Mouse (Mus musculus) hindbrain, embryonic 14.5 days (tissue): ENCODE measurements around the gene Hsf2bp. TPM values are rescaled to one million over a fixed set of nuclear protein-coding genes. Genes with fewer than 3 reads are reported as not detected.

ENCODE experiments used
- ATAC-seq: fragments of 200-750 bp; cut with Nextera tagmentation; 2 replicates; pipeline ENCODE4 v1.8.0; 2017; ENCODE audit warnings: moderate number of reproducible peaks, mild to moderate bottlenecking, moderate TSS enrichment, moderate library complexity; ENCODE audit not compliant: low FRiP score
- DNase-seq: peaks from one replicate; pipeline ENCODE4 v3.0.0-alpha.2; 2015; ENCODE audit warnings: low spot score
- H3K27ac ChIP-seq: fragments of 300-500 bp; sonication (generic); 2 replicates; pipeline ENCODE4 v1.5.1; 2014; ENCODE audit warnings: mild to moderate bottlenecking, moderate library complexity
- H3K27me3 ChIP-seq: fragments of 300-500 bp; sonication (generic); 2 replicates; pipeline ENCODE4 v1.6.1; 2014; ENCODE audit warnings: mild to moderate bottlenecking, low read length, mixed read lengths; ENCODE audit not compliant: control insufficient read depth, insufficient read depth
- H3K36me3 ChIP-seq: fragments of 300-500 bp; sonication (generic); replicated peaks from 2 replicates; pipeline ENCODE4 v1.6.1; 2014; ENCODE audit not compliant: control insufficient read depth, insufficient read depth
- H3K4me1 ChIP-seq: fragments of 300-500 bp; sonication (generic); replicated peaks from 2 replicates; pipeline ENCODE4 v1.6.1; 2014; ENCODE audit warnings: antibody characterized with exemption, low read length, mixed read lengths; ENCODE audit not compliant: control insufficient read depth, insufficient read depth
- H3K4me2 ChIP-seq: fragments of 300-500 bp; sonication (generic); replicated peaks from 2 replicates; pipeline ENCODE4 v1.6.1; 2014; ENCODE audit warnings: mild to moderate bottlenecking, moderate library complexity
- H3K4me3 ChIP-seq: fragments of 300-500 bp; sonication (generic); replicated peaks from 2 replicates; pipeline ENCODE4 v1.5.1; 2014; ENCODE audit warnings: mild to moderate bottlenecking, low read length
- H3K9ac ChIP-seq: fragments of 300-500 bp; sonication (generic); 2 replicates; pipeline ENCODE4 v1.6.1; 2014
- H3K9me3 ChIP-seq: fragments of 300-500 bp; sonication (generic); 2 replicates; pipeline ENCODE4 v1.6.1; 2016; ENCODE audit warnings: low read length; ENCODE audit not compliant: control insufficient read depth
- WGBS: fragments of 180-500 bp; shearing (Covaris S2); extraction: QIAGEN DNeasy Blood & Tissue Kit; methylation state at CpG from one replicate; pipeline ENCODE4 v1.1.7; 2014; 5-methylcytosine and 5-hydroxymethylcytosine counted together
- polyA plus RNA-seq: library from polyadenylated mRNA; unstranded; fragments of >200 nt; fragmentation: Nextera tagmentation; extraction: Ambion mirVana; gene quantifications from 2 replicates; pipeline ENCODE4 v1.2.1, GENCODE M21; 2014

Gene Hsf2bp
- polyA plus RNA-seq, 1 experiment from 2014 or later = 0.82 TPM

GRCm38 (mm10) chr17:31998351-31998750, 37.8 kb downstream of the Hsf2bp start:
- H3K9me3 ChIP-seq = no peaks in the 10 kb centered on the region
- no peak overlapping the region for H3K9ac ChIP-seq
- no peak overlapping the region for H3K27ac ChIP-seq
- no peak overlapping the region for H3K4me2 ChIP-seq
- ATAC-seq (no peak), DNase-seq (no peak)
- no peaks in the 10 kb centered on the region for H3K4me1 ChIP-seq
- no peaks in the 10 kb centered on the region for H3K36me3 ChIP-seq
- H3K27me3 ChIP-seq = no peaks in the 10 kb centered on the region
- WGBS = 94% methylated on average over 1 of the region's 1 CpGs
- H3K4me3 ChIP-seq = no peak overlapping the region

- H3K9me3 ChIP-seq = no peaks in the 10 kb centered on the region
- no peaks in the 10 kb centered on the region for H3K27me3 ChIP-seq
- H3K27ac ChIP-seq = no peak overlapping the region
- no peaks in the 10 kb centered on the region for H3K4me1 ChIP-seq
- H3K36me3 ChIP-seq = no peaks in the 10 kb centered on the region
- H3K4me3 ChIP-seq = no peak overlapping the region
- DNase-seq (no peak), ATAC-seq (no peak)
- 71% methylated on average over 4 of the region's 4 CpGs for WGBS
- no peak overlapping the region for H3K9ac ChIP-seq
- H3K4me2 ChIP-seq = no peak overlapping the region
Measured at GRCm38 (mm10) chr17:31996331-31996730, 39.8 kb downstream of the Hsf2bp start.

- no peak overlapping the region for H3K4me2 ChIP-seq
- H3K9ac ChIP-seq = no peak overlapping the region
- no peaks in the 10 kb centered on the region for H3K36me3 ChIP-seq
- H3K27me3 ChIP-seq = no peaks in the 10 kb centered on the region
- no peak overlapping the region for H3K4me3 ChIP-seq
- no peak overlapping the region for H3K27ac ChIP-seq
- WGBS = 90% methylated on average over 2 of the region's 2 CpGs
- H3K9me3 ChIP-seq = no peaks in the 10 kb centered on the region
- no peak for DNase-seq
- no peak for ATAC-seq
- H3K4me1 ChIP-seq = no peaks in the 10 kb centered on the region
Measured at GRCm38 (mm10) chr17:31995784-31996183, 40.4 kb downstream of the Hsf2bp start.

- Histone ChIP-seq H3K9ac (no peak overlapping the region), H3K4me1 (no peaks in the 10 kb centered on the region), H3K27me3 (no peaks in the 10 kb centered on the region), H3K36me3 (no peaks in the 10 kb centered on the region), H3K27ac (no peak overlapping the region), H3K9me3 (no peaks in the 10 kb centered on the region), H3K4me3 (no peak overlapping the region), H3K4me2 (no peak overlapping the region)
- ATAC-seq (no peak), DNase-seq (no peak)
Measured at GRCm38 (mm10) chr17:31994132-31994531, 42.0 kb downstream of the Hsf2bp start.

- Histone ChIP-seq H3K4me3 (no peak overlapping the region), H3K36me3 (no peaks in the 10 kb centered on the region), H3K9ac (no peak overlapping the region), H3K27me3 (no peaks in the 10 kb centered on the region), H3K4me2 (no peak overlapping the region), H3K27ac (no peak overlapping the region), H3K4me1 (no peaks in the 10 kb centered on the region), H3K9me3 (no peaks in the 10 kb centered on the region)
- ATAC-seq (no peak), DNase-seq (no peak)
- 93% methylated on average over 1 of the region's 1 CpGs for WGBS
Measured at GRCm38 (mm10) chr17:31993354-31993753, 42.8 kb downstream of the Hsf2bp start.

- no peak overlapping the region for H3K4me3 ChIP-seq
- H3K4me1 ChIP-seq = no peaks in the 10 kb centered on the region
- H3K4me2 ChIP-seq = no peak overlapping the region
- H3K27ac ChIP-seq = no peak overlapping the region
- no peak for DNase-seq
- H3K27me3 ChIP-seq = no peaks in the 10 kb centered on the region
- H3K9me3 ChIP-seq = no peaks in the 10 kb centered on the region
- H3K9ac ChIP-seq = no peak overlapping the region
- WGBS = 65% methylated on average over 2 of the region's 2 CpGs
- no peaks in the 10 kb centered on the region for H3K36me3 ChIP-seq
- ATAC-seq = no peak
Measured at GRCm38 (mm10) chr17:31992004-31992403, 44.1 kb downstream of the Hsf2bp start.

GRCm38 (mm10) chr17:31989035-31989434, 47.1 kb downstream of the Hsf2bp start:
- H3K27me3 ChIP-seq = no peaks in the 10 kb centered on the region

GRCm38 (mm10) chr17:31986915-31987314, 49.2 kb downstream of the Hsf2bp start:
- Histone ChIP-seq H3K27me3 (no peaks in the 10 kb centered on the region), H3K4me1 (no peaks in the 10 kb centered on the region), H3K4me2 (no peak overlapping the region), H3K4me3 (no peak overlapping the region), H3K9me3 (no peaks in the 10 kb centered on the region), H3K27ac (no peak overlapping the region), H3K36me3 (no peaks in the 10 kb centered on the region), H3K9ac (no peak overlapping the region)
- no peak for ATAC-seq
- DNase-seq = no peak
- WGBS = 89% methylated on average over 1 of the region's 1 CpGs

More at GRCm38 (mm10) chr17:31989035-31989434, 47.1 kb downstream of the Hsf2bp start:
- Histone ChIP-seq H3K4me2 (no peak overlapping the region), H3K9me3 (no peaks in the 10 kb centered on the region), H3K4me1 (no peaks in the 10 kb centered on the region), H3K36me3 (no peaks in the 10 kb centered on the region), H3K9ac (no peak overlapping the region), H3K4me3 (no peak overlapping the region), H3K27ac (no peak overlapping the region)
- WGBS = 93% methylated on average over 2 of the region's 2 CpGs
- ATAC-seq (no peak), DNase-seq (no peak)

GRCm38 (mm10) chr17:31983491-31983890, 52.7 kb downstream of the Hsf2bp start:
- 41% methylated on average over 3 of the region's 3 CpGs for WGBS
- DNase-seq (no peak), ATAC-seq (no peak)
- no peak overlapping the region for H3K4me3 ChIP-seq
- no peaks in the 10 kb centered on the region for H3K36me3 ChIP-seq
- H3K4me1 ChIP-seq = no peaks in the 10 kb centered on the region
- no peak overlapping the region for H3K4me2 ChIP-seq
- no peaks in the 10 kb centered on the region for H3K27me3 ChIP-seq
- H3K27ac ChIP-seq = no peak overlapping the region
- H3K9ac ChIP-seq = no peak overlapping the region
- no peaks in the 10 kb centered on the region for H3K9me3 ChIP-seq
